Mouse (Mus musculus) testis, adult 2 months (tissue): Measurements from ENCODE around the gene Hdac7. TPM values are rescaled to one million over a fixed set of nuclear protein-coding genes. Genes with fewer than 3 reads are reported as not detected.
"Not testable (repeated sequence)": the region's sequence is repeated elsewhere in the genome, so short reads cannot be mapped to it uniquely, and the experiment has no call there.

Experiments used
- H3K27ac ChIP-seq: fragments of 200-500 bp; 2 replicates; pipeline ENCODE4 v1.5.1; 2012; ENCODE audit warnings: low read depth, low read length; ENCODE audit not compliant: control insufficient read depth, insufficient read depth
- H3K27me3 ChIP-seq: fragments of 200-500 bp; 2 replicates; pipeline ENCODE4 v1.6.1; 2012; ENCODE audit warnings: mild to moderate bottlenecking, low read length, moderate library complexity; ENCODE audit not compliant: control insufficient read depth, insufficient read depth
- H3K36me3 ChIP-seq: fragments of 200-500 bp; 2 replicates; pipeline ENCODE4 v1.6.1; 2012; ENCODE audit warnings: mild to moderate bottlenecking, low read length; ENCODE audit not compliant: control insufficient read depth, insufficient read depth
- H3K4me1 ChIP-seq: fragments of 200-500 bp; 2 replicates; pipeline ENCODE4 v1.6.1; 2012; ENCODE audit warnings: low read length; ENCODE audit not compliant: control insufficient read depth, insufficient read depth
- H3K4me3 ChIP-seq: fragments of 200-500 bp; 2 replicates; pipeline ENCODE4 v1.5.1; 2012; ENCODE audit warnings: low read depth, mild to moderate bottlenecking, low read length, moderate library complexity, mixed read lengths; ENCODE audit not compliant: control insufficient read depth
- CTCF ChIP-seq: fragments of 200-500 bp; IDR thresholded peaks from 2 replicates; pipeline ENCODE4 v1.5.1; 2012; ENCODE audit warnings: low read depth, mild to moderate bottlenecking, inconsistent platforms, low read length, moderate library complexity; ENCODE audit not compliant: control insufficient read depth, insufficient read depth, insufficient replicate concordance
- POLR2A ChIP-seq: fragments of 200-500 bp; IDR thresholded peaks from 2 replicates; pipeline ENCODE4 v1.6.1; 2012; ENCODE audit warnings: low read depth, mild to moderate bottlenecking, inconsistent platforms, low read length, moderate library complexity; ENCODE audit not compliant: control insufficient read depth
- polyA plus RNA-seq: library from polyadenylated mRNA; depleted of rRNA; stranded (reverse); fragments of >200 nt; gene quantifications from 2 replicates; pipeline ENCODE4 v1.2.3, GENCODE M21; 2012

The Hdac7 gene
- polyA plus RNA-seq, 1 experiment, result 6.1 TPM

GRCm38 (mm10) chr15:97878696-97879328 is 34.5 kb upstream of the Hdac7 start:
- H3K27me3 ChIP-seq, result no peaks in the 10 kb centered on the region
- no peak overlapping the region for H3K27ac ChIP-seq
- no peaks in the 10 kb centered on the region for H3K36me3 ChIP-seq
- TF ChIP-seq POLR2A (no peak), CTCF (no peak)
- H3K4me3 ChIP-seq, result no peak overlapping the region
- H3K4me1 ChIP-seq, result no peaks in the 10 kb centered on the region

- H3K27ac ChIP-seq, result no peak overlapping the region
- TF ChIP-seq POLR2A, result no peak
- TF ChIP-seq CTCF, result no peak
- no peak overlapping the region for H3K4me3 ChIP-seq
- no peaks in the 10 kb centered on the region for H3K27me3 ChIP-seq
- no peaks in the 10 kb centered on the region for H3K36me3 ChIP-seq
- no peaks in the 10 kb centered on the region for H3K4me1 ChIP-seq
Observed at GRCm38 (mm10) chr15:97875784-97876183, 31.5 kb upstream of the Hdac7 start.

- H3K36me3 ChIP-seq, result no peaks in the 10 kb centered on the region
- TF ChIP-seq CTCF (no peak), POLR2A (no peak)
- no peak overlapping the region for H3K27ac ChIP-seq
Observed at GRCm38 (mm10) chr15:97873717-97874116, 29.4 kb upstream of the Hdac7 start.

GRCm38 (mm10) chr15:97872161-97872560 is 27.9 kb upstream of the Hdac7 start:
- TF ChIP-seq POLR2A, result no peak
- TF ChIP-seq CTCF, result no peak
- Histone ChIP-seq H3K4me3 (no peak overlapping the region), H3K27me3 (no peaks in the 10 kb centered on the region), H3K36me3 (no peaks in the 10 kb centered on the region), H3K4me1 (no peaks in the 10 kb centered on the region; the same call in 1 of the 2 replicates), H3K27ac (no peak overlapping the region)

More at GRCm38 (mm10) chr15:97873717-97874116, 29.4 kb upstream of the Hdac7 start:
- Histone ChIP-seq H3K27me3 (no peaks in the 10 kb centered on the region), H3K4me1 (no peaks in the 10 kb centered on the region; the same call in 1 of the 2 replicates), H3K4me3 (no peak overlapping the region)

GRCm38 (mm10) chr15:97871055-97872030 is 27.0 kb upstream of the Hdac7 start:
- no peaks in the 10 kb centered on the region for H3K36me3 ChIP-seq
- TF ChIP-seq CTCF, result no peak
- no peak for TF ChIP-seq POLR2A
- no peaks in the 10 kb centered on the region; the same call in 1 of the 2 replicates for H3K4me1 ChIP-seq
- no peak overlapping the region for H3K27ac ChIP-seq
- no peaks in the 10 kb centered on the region for H3K27me3 ChIP-seq
- no peak overlapping the region for H3K4me3 ChIP-seq

- H3K27ac ChIP-seq, H3K27me3 ChIP-seq, H3K4me3 ChIP-seq, H3K4me1 ChIP-seq, H3K36me3 ChIP-seq: not testable (repeated sequence)
Observed at GRCm38 (mm10) chr15:97870116-97870515, 25.8 kb upstream of the Hdac7 start.

- no peaks in the 10 kb centered on the region for H3K27me3 ChIP-seq
- no peak overlapping the region for H3K4me3 ChIP-seq
- no peaks in the 10 kb centered on the region for H3K36me3 ChIP-seq
- TF ChIP-seq POLR2A (no peak), CTCF (no peak)
- no peak overlapping the region for H3K27ac ChIP-seq
- no peaks in the 10 kb centered on the region; the same call in 1 of the 2 replicates for H3K4me1 ChIP-seq
Observed at GRCm38 (mm10) chr15:97868985-97869384, 24.7 kb upstream of the Hdac7 start.
